ENCODE assay signal across 24 mouse cellular contexts in genomic region chr8:78563466-78564058, GRCm38 (mm10).
"Had no signal": no experiment of that assay in that cellular context is flagged by ENCODE, and none has a peak within 500 bp of the region (broad histone marks: within the 10 kb centered on the region; RNA-seq: fewer than 3 reads in every experiment).

No protein-coding gene starts in this region.

- H3K4me2 ChIP-seq: heart, embryonic 11.5 days; heart, embryonic 13.5 days; heart, embryonic 15.5 days; hindbrain, embryonic 13.5 days; hindbrain, embryonic 15.5 days; kidney, embryonic 15.5 days; limb, embryonic 13.5 days; limb, embryonic 15.5 days had no signal

- H3K9ac ChIP-seq: forebrain, postnatal 0 days; heart, embryonic 13.5 days; heart, embryonic 15.5 days; hindbrain, embryonic 13.5 days; hindbrain, embryonic 15.5 days; kidney, embryonic 15.5 days; limb, embryonic 13.5 days; limb, embryonic 15.5 days had no signal

- H3K4me1 ChIP-seq: hindbrain, embryonic 13.5 days; hindbrain, embryonic 15.5 days; kidney, embryonic 15.5 days; limb, embryonic 15.5 days had no signal

- H3K27ac ChIP-seq: heart, adult 2 months; heart, embryonic 13.5 days; heart, embryonic 15.5 days; hindbrain, embryonic 13.5 days; hindbrain, embryonic 15.5 days; hindbrain, postnatal 0 days; kidney, embryonic 15.5 days; limb, embryonic 13.5 days; limb, embryonic 15.5 days had no signal

- H3K36me3 ChIP-seq: hindbrain, embryonic 15.5 days had no signal

- H3K9me3 ChIP-seq: heart, embryonic 15.5 days; hindbrain, embryonic 15.5 days; kidney, embryonic 15.5 days had no signal

- ATAC-seq: forebrain, postnatal 0 days; hindbrain, postnatal 0 days; intestine, embryonic 16.5 days had no signal

- DNase-seq: forebrain, postnatal 0 days; gastrocnemius, postnatal 14 days; gastrocnemius, postnatal 36 days; heart, adult 2 months; heart, postnatal 14 days; heart, postnatal 36 days; kidney, adult 11 months; kidney, adult 2 months; kidney, adult 9 months; kidney, postnatal 14 days; kidney, postnatal 36 days; layer of hippocampus, adult 9-11 months; layer of hippocampus, postnatal 36 days; left cerebral cortex, postnatal 4 days had no signal

- H3K27me3 ChIP-seq: heart, embryonic 13.5 days; heart, embryonic 15.5 days; hindbrain, embryonic 13.5 days; hindbrain, embryonic 15.5 days; kidney, embryonic 15.5 days; limb, embryonic 13.5 days; limb, embryonic 15.5 days had no signal

- H3K4me3 ChIP-seq: heart, adult 2 months; heart, embryonic 13.5 days; heart, embryonic 15.5 days; hindbrain, embryonic 13.5 days; hindbrain, embryonic 15.5 days; kidney, embryonic 15.5 days; limb, embryonic 13.5 days; limb, embryonic 15.5 days had no signal
